Mouse (Mus musculus) lung, postnatal 0 days (tissue): ENCODE measurements around the gene Rhot2.

Experiments
- CTCF ChIP-seq: IDR thresholded peaks from 2 replicates; pipeline ENCODE4 v1.5.1; 2016; ENCODE audit warnings: antibody characterized with exemption, mild to moderate bottlenecking
- EP300 ChIP-seq: IDR thresholded peaks from 2 replicates; pipeline ENCODE4 v1.6.1; 2016; ENCODE audit warnings: antibody characterized with exemption, mild to moderate bottlenecking, control low read depth

GRCm38 (mm10) chr17:25864311-25864710 is 19.7 kb upstream of the Rhot2 start:
- TF ChIP-seq CTCF (no peak), EP300 (no peak)
